Mouse (Mus musculus) lung, postnatal 0 days (tissue): ENCODE data around the gene Gm10644.

Experiments used
- CTCF ChIP-seq: IDR thresholded peaks from 2 replicates; pipeline ENCODE4 v1.5.1; 2016; ENCODE audit warnings: antibody characterized with exemption, mild to moderate bottlenecking
- EP300 ChIP-seq: IDR thresholded peaks from 2 replicates; pipeline ENCODE4 v1.6.1; 2016; ENCODE audit warnings: antibody characterized with exemption, mild to moderate bottlenecking, control low read depth

DNA sequence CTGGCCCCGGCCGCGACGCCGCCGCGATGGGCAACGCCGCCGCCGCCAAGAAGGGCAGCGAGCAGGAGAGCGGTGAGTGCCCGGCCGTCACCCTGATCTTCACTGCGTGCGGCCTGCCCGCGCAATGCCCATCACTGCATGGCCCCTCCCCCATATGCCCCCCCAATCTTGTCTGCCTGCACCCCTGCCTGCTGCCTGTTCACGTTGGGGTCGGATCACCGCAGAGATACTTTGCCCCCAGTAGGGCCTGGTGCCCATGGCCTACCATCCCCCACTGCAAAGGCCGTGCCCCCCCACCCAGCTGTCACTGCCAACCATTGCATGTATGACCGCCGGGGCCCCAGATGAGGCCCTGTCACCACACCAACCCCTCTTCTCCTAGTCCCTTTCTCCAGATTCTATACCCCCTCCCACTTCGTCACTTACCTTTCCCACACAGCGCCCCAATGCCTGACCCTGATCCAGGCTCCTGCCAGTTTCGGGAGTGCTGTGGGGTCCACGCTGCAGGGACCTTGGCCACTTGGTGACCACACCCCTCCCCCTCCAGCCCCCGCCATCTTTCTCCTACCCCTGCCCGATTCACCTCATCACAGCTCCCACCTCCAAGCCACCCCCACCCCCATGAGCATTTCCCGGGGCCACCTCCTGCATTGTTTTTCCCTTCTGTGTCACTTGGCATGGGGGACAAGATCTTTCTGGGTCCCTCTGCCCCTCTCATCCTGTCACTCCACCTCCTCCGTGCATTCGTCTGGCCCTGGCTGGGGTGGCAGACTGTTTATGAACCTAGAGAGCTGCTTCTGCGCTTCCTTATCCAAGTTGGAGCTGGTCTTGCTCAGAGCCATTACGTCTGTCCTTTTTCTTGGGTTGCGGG is 18.4 kb upstream of the Gm10644 start:
- TF ChIP-seq CTCF = no peak
- TF ChIP-seq EP300 = no peak
